Comparison of ENCODE assay signal across 1 mouse cellular context in the genomic region with DNA sequence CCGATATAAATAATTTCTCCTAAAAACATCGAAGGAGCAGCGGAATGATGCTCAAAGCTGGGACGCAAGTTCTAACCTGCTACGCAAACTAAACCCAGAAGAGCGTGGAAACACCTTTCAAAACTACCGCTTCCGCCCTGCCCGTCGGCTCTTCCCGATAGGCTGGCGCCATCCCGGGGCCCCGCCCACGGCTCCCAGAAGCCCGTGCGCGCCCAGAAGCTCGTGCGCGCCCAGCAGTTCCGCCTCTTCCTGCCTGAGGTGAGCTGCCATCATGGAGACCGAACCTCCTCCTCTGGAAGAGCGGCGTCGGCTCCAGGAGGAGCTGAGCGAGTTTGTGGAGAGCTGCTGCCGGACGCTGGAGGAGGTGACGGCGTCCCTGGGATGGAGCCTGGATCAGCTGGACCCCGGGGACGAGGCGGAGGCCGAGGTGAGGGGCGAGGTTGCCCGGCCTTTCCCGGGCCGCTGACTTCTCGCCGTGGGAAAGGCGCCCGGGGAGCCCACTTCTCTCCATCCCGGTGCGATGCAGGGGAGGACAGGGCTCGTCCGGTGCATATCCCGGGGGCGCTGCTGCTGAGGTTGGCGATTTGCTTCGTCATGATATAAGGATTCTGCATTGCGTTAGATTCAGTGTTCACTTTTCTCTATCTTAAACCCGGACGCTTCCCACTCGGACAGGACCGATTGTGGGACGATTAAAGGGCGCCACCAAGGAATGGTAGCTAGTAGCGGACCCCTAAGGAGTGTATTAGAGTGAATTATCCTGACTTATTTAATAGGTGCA.
TF ChIP-seq lines count a peak whose summit lies in the region.

A gene (plus strand): TSS at position 237 of the 781 bp plus-strand sequence.

TF ChIP-seq in CH12.LX, 34 proteins besides CTCF, POLR2A, EP300 and RAD21 (continued from another document):
- TF ChIP-seq ZNF384 (IDR thresholded peaks at IDR 0.05; ENCODE audit: low read depth, low read length): no peak
- TF ChIP-seq SMC3 (IDR thresholded peaks at IDR 0.05; ENCODE audit: low read depth, low read length): no peak
- TF ChIP-seq GABPA (IDR thresholded peaks at IDR 0.05; ENCODE audit: insufficient replicate concordance, low read depth, low read length): no peak
- peak; percentile 92 for TF ChIP-seq NELFE (IDR thresholded peaks at IDR 0.05; ENCODE audit: low read depth, low read length)
- peak; percentile 76 for TF ChIP-seq MYC (IDR thresholded peaks at IDR 0.05; ENCODE audit: low read depth, low read length)
- TF ChIP-seq E2F4 (IDR thresholded peaks at IDR 0.05; ENCODE audit: insufficient replicate concordance, low read depth, low read length): peak; percentile 85; the same call in 1 of the 2 replicates
- no peak for TF ChIP-seq UBTF (IDR thresholded peaks at IDR 0.05; ENCODE audit: low read depth, low read length)
- TF ChIP-seq ZMIZ1 (IDR thresholded peaks at IDR 0.05; ENCODE audit: low read depth, low read length): peak; percentile 87
- no peak for TF ChIP-seq USF1 (IDR thresholded peaks at IDR 0.05; ENCODE audit: low read depth, low read length)
- TF ChIP-seq CHD1 (IDR thresholded peaks at IDR 0.05; ENCODE audit: low read depth, low read length): no peak; the same call in 1 of the 2 replicates
- peak; percentile 76; the same call in 1 of the 2 replicates for TF ChIP-seq KAT2A (IDR thresholded peaks at IDR 0.05; ENCODE audit: insufficient replicate concordance, low read length)
- no peak for TF ChIP-seq CHD2 (IDR thresholded peaks at IDR 0.05; ENCODE audit: low read length)
- no peak for TF ChIP-seq PAX5 (IDR thresholded peaks at IDR 0.05; ENCODE audit: low read length)
- no peak for TF ChIP-seq ETS1 (conservative IDR thresholded peaks at IDR 0.05; ENCODE audit: low read depth, low read length)
- peak; percentile 96 for TF ChIP-seq SIN3A (IDR thresholded peaks at IDR 0.05; ENCODE audit: low read length)
- 0 out of 2 replicates have a peak, but pooled peaks have one; percentile 33 for TF ChIP-seq RCOR1 (conservative IDR thresholded peaks at IDR 0.05; ENCODE audit: low read depth, low read length)
- peak; percentile 87 for TF ChIP-seq HCFC1 (IDR thresholded peaks at IDR 0.05; ENCODE audit: low read depth, low read length)
- peak; percentile 94 for TF ChIP-seq MXI1 (IDR thresholded peaks at IDR 0.05; ENCODE audit: low read depth, low read length)
- no peak for TF ChIP-seq JUND (conservative IDR thresholded peaks at IDR 0.05; ENCODE audit: low read depth, low read length)
- TF ChIP-seq ZKSCAN1 (IDR thresholded peaks at IDR 0.05; ENCODE audit: borderline replicate concordance, low read depth, low read length): no peak
- TF ChIP-seq MAFK (IDR thresholded peaks at IDR 0.05; ENCODE audit: insufficient replicate concordance, low read length): no peak
